ENCODE assay signal across 13 mouse cellular contexts in genomic region chr16:21385926-21386881, GRCm38 (mm10). TPM values are rescaled to one million over a fixed set of nuclear protein-coding genes. Genes with fewer than 3 reads are reported as not detected.
DNase-seq lines count a peak whose midpoint lies in the region; ATAC-seq lines count a peak whose summit lies in the region.
"Had no signal": no experiment of that assay in that cellular context is flagged by ENCODE, and none has a peak within 500 bp of the region (broad histone marks: within the 10 kb centered on the region; RNA-seq: fewer than 3 reads in every experiment).

No protein-coding gene starts in this region.

- H3K36me3 ChIP-seq in heart, embryonic 10.5 days: no peaks in the 10 kb centered on the region
- H3K36me3 ChIP-seq in heart, embryonic 11.5 days (ENCODE audit: control insufficient read depth, insufficient read depth, low read length): no peaks in the 10 kb centered on the region
- no peaks in the 10 kb centered on the region for H3K36me3 ChIP-seq in embryonic facial prominence, embryonic 10.5 days (replicated peaks)
- H3K36me3 ChIP-seq in kidney, embryonic 15.5 days: no peaks in the 10 kb centered on the region
- H3K36me3 ChIP-seq: forebrain, embryonic 10.5 days; limb, embryonic 13.5 days had no signal

- no peak overlapping the region for H3K4me2 ChIP-seq in heart, embryonic 11.5 days
- H3K4me2 ChIP-seq in kidney, embryonic 15.5 days: no peak overlapping the region
- H3K4me2 ChIP-seq: limb, embryonic 13.5 days had no signal

- peaks cover 3% of the 10 kb centered on the region; the same call in 1 of the 2 replicates for H3K27me3 ChIP-seq in heart, embryonic 10.5 days (ENCODE audit: insufficient read depth, poor library complexity, severe bottlenecking)
- H3K27me3 ChIP-seq in heart, embryonic 11.5 days (ENCODE audit: control insufficient read depth, insufficient read depth, low read length): 0 out of 2 replicates have a peak, but pooled peaks cover 2% of the 10 kb centered on the region
- H3K27me3 ChIP-seq in embryonic facial prominence, embryonic 10.5 days (replicated peaks; ENCODE audit: low read depth, poor library complexity, severe bottlenecking): 0 out of 2 replicates have a peak, but pooled peaks cover 10% of the 10 kb centered on the region
- 0 out of 2 replicates have a peak, but pooled peaks cover 6% of the 10 kb centered on the region for H3K27me3 ChIP-seq in kidney, embryonic 15.5 days
- H3K27me3 ChIP-seq: limb, embryonic 13.5 days had no signal

- 61% methylated on average over 14 of the region's 14 CpGs for WGBS in heart, embryonic 10.5 days
- WGBS in heart, embryonic 11.5 days (ENCODE audit: insufficient replicate concordance): 57% methylated on average over 14 of the region's 14 CpGs
- WGBS in embryonic facial prominence, embryonic 10.5 days: 59% methylated on average over 14 of the region's 14 CpGs
- 44% methylated on average over 14 of the region's 14 CpGs for WGBS in kidney, embryonic 15.5 days

- no peaks in the 10 kb centered on the region for H3K9me3 ChIP-seq in heart, embryonic 10.5 days
- no peaks in the 10 kb centered on the region for H3K9me3 ChIP-seq in heart, embryonic 11.5 days (replicated peaks; ENCODE audit: control insufficient read depth, low read length)
- H3K9me3 ChIP-seq in embryonic facial prominence, embryonic 10.5 days: no peaks in the 10 kb centered on the region
- H3K9me3 ChIP-seq in kidney, embryonic 15.5 days (replicated peaks): no peaks in the 10 kb centered on the region
- H3K9me3 ChIP-seq: forebrain, embryonic 10.5 days; limb, embryonic 13.5 days had no signal

- H3K27ac ChIP-seq in heart, embryonic 10.5 days: 0 out of 2 replicates have a peak overlapping the region, but pooled peaks have one; percentile 3
- no peak overlapping the region for H3K27ac ChIP-seq in heart, embryonic 11.5 days (ENCODE audit: low read depth, low read length)
- peak overlapping the region; percentile 65 for H3K27ac ChIP-seq in embryonic facial prominence, embryonic 10.5 days (replicated peaks)
- peak overlapping the region; percentile 57 for H3K27ac ChIP-seq in kidney, embryonic 15.5 days
- H3K27ac ChIP-seq: limb, embryonic 13.5 days had no signal

- peaks cover 48% of the 10 kb centered on the region for H3K4me1 ChIP-seq in heart, embryonic 10.5 days
- 0 out of 2 replicates have a peak, but pooled peaks cover 7% of the 10 kb centered on the region for H3K4me1 ChIP-seq in heart, embryonic 11.5 days (ENCODE audit: control insufficient read depth, insufficient read depth, low read length)
- peaks cover 77% of the 10 kb centered on the region for H3K4me1 ChIP-seq in embryonic facial prominence, embryonic 10.5 days
- H3K4me1 ChIP-seq in kidney, embryonic 15.5 days: peaks cover 29% of the 10 kb centered on the region

- no peak for ATAC-seq in heart, embryonic 11.5 days (replicated peaks; ENCODE audit: insufficient number of reproducible peaks, low FRiP score, low TSS enrichment)
- ATAC-seq in kidney, embryonic 15.5 days (replicated peaks; ENCODE audit: low FRiP score): peak; percentile 79

- H3K4me3 ChIP-seq in heart, embryonic 10.5 days: no peak overlapping the region
- no peak overlapping the region for H3K4me3 ChIP-seq in heart, embryonic 11.5 days (ENCODE audit: low read depth, low read length)
- H3K4me3 ChIP-seq in embryonic facial prominence, embryonic 10.5 days: no peak overlapping the region
- H3K4me3 ChIP-seq in kidney, embryonic 15.5 days (replicated peaks): no peak overlapping the region
- H3K4me3 ChIP-seq: forebrain, embryonic 10.5 days; limb, embryonic 13.5 days had no signal

- DNase-seq in heart, embryonic 10.5 days (ENCODE audit: low spot score): no peak
- DNase-seq in embryonic facial prominence, embryonic 10.5 days (ENCODE audit: low spot score): peak; percentile 53
- DNase-seq in lung, postnatal 25 days (ENCODE audit: low spot score): peak; percentile 33
- DNase-seq in thymus, postnatal 10 days (ENCODE audit: low spot score in 2 of 2): no peak
- DNase-seq in urinary bladder, postnatal 25 days (ENCODE audit: low spot score): no peak
- DNase-seq in cerebellum, adult 8-10 months: no peak
- DNase-seq: adrenal gland, adult 2 months; cerebellum, adult 11-12 months; gastrocnemius, postnatal 36 days had no signal

- no peak overlapping the region for H3K9ac ChIP-seq in heart, embryonic 11.5 days (ENCODE audit: low read depth, low read length)
- H3K9ac ChIP-seq in kidney, embryonic 15.5 days: no peak overlapping the region
- H3K9ac ChIP-seq: limb, embryonic 13.5 days had no signal

RNA-seq across cellular contexts. Expression of gene Vps8, which starts 36.7 kb away (rescaled TPM):
- polyA plus RNA-seq in heart, embryonic 10.5 days (2016; fragmentation: Nextera tagmentation; extraction: Ambion mirVana): 20.6 and 31.5 TPM in 2 replicates
- polyA plus RNA-seq in heart, embryonic 11.5 days (2014; fragmentation: Nextera tagmentation; extraction: Ambion mirVana): 22.5 and 26.7 TPM in 2 replicates
- 16.4 and 16.6 TPM in 2 replicates for polyA plus RNA-seq in embryonic facial prominence, embryonic 10.5 days (2016; fragmentation: Nextera tagmentation; extraction: Ambion mirVana)
- 14.1 and 15.5 TPM in 2 replicates for polyA plus RNA-seq in kidney, embryonic 15.5 days (2015; fragmentation: Nextera tagmentation; extraction: Ambion mirVana)

Comparison
In these comparisons a context has a peak if more than half of its experiments do, and no peak if none do; other contexts are left out.
1. DNase-seq: peak in embryonic facial prominence, embryonic 10.5 days (single experiment) and lung, postnatal 25 days (single experiment); none in heart, embryonic 10.5 days (single experiment), thymus, postnatal 10 days (0 of 2), urinary bladder, postnatal 25 days (single experiment) and cerebellum, adult 8-10 months (single experiment).